Mouse (Mus musculus) stomach, embryonic 14.5 days (tissue): ENCODE data around the gene Plek2. TPM values are rescaled to one million over a fixed set of nuclear protein-coding genes. Genes with fewer than 3 reads are reported as not detected.

ENCODE experiments used
- ATAC-seq: fragments of 200-750 bp; cut with Nextera tagmentation; 2 replicates; pipeline ENCODE4 v1.8.0; 2017; ENCODE audit warnings: low read depth, moderate TSS enrichment; ENCODE audit not compliant: insufficient number of reproducible peaks, insufficient read depth, low FRiP score
- H3K27ac ChIP-seq: fragments of 300-500 bp; sonication (generic); 2 replicates; pipeline ENCODE4 v1.5.1; 2014; ENCODE audit warnings: mild to moderate bottlenecking, low read length, moderate library complexity, mixed read lengths
- H3K27me3 ChIP-seq: fragments of 300-500 bp; sonication (generic); 2 replicates; pipeline ENCODE4 v1.6.1; 2014; ENCODE audit warnings: low read length, control low read depth, mixed read lengths; ENCODE audit not compliant: control insufficient read depth, insufficient read depth
- H3K36me3 ChIP-seq: fragments of 300-500 bp; sonication (generic); 2 replicates; pipeline ENCODE4 v1.6.1; 2014; ENCODE audit warnings: mild to moderate bottlenecking, control low read depth, low read length, moderate library complexity, mixed read lengths; ENCODE audit not compliant: control insufficient read depth, insufficient read depth
- H3K4me1 ChIP-seq: fragments of 300-500 bp; sonication (generic); 2 replicates; pipeline ENCODE4 v1.6.1; 2014; ENCODE audit warnings: low read length, control low read depth, mixed read lengths; ENCODE audit not compliant: control insufficient read depth, insufficient read depth
- H3K4me2 ChIP-seq: fragments of 300-500 bp; sonication (generic); replicated peaks from 2 replicates; pipeline ENCODE4 v1.6.1; 2014; ENCODE audit warnings: low read depth, low read length, control low read depth
- H3K4me3 ChIP-seq: fragments of 300-500 bp; sonication (generic); 2 replicates; pipeline ENCODE4 v1.5.1; 2014; ENCODE audit warnings: low read depth, low read length, control low read depth
- H3K9ac ChIP-seq: fragments of 300-500 bp; sonication (generic); replicated peaks from 2 replicates; pipeline ENCODE4 v1.6.1; 2014; ENCODE audit warnings: low read depth, mild to moderate bottlenecking, control low read depth, low read length, moderate library complexity, mixed read lengths
- H3K9me3 ChIP-seq: fragments of 300-500 bp; sonication (generic); 2 replicates; pipeline ENCODE4 v1.6.1; 2016; ENCODE audit warnings: low read depth, low read length, control low read depth; ENCODE audit not compliant: control insufficient read depth
- WGBS: fragments of 180-500 bp; shearing (Covaris S2); extraction: QIAGEN DNeasy Blood & Tissue Kit; methylation state at CpG from one replicate; pipeline ENCODE4 v1.1.7; 2014; 5-methylcytosine and 5-hydroxymethylcytosine counted together
- polyA plus RNA-seq: library from polyadenylated mRNA; unstranded; fragments of >200 nt; fragmentation: Nextera tagmentation; extraction: Ambion mirVana; gene quantifications from 2 replicates; pipeline ENCODE4 v1.2.1, GENCODE M21; 2014

Gene Plek2
- polyA plus RNA-seq, 1 experiment from 2014 or later, result 21.0 TPM

DNA sequence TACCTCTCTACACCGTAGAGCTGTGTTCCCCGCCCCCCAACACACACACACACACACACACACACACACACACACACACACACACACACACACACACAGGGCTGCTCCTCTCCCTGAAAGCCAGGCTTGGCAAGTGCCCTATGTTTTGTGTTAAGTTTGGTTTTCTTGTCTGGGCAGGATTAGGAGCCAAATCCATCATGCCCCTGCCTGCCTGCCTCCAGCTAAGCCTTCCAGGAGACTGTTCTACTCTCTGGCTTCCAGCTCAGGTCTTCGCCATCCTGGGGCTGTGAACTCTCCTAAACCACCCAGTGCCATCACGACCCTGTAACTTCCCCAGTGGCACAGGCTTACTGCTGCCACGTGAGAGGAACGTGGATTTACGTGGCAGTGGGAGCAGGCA, 2.3 kb downstream of the Plek2 start:
- no peak overlapping the region for H3K4me2 ChIP-seq
- WGBS, result 69% methylated on average over 7 of the region's 7 CpGs
- no peak overlapping the region for H3K4me3 ChIP-seq
- no peak for ATAC-seq
- no peak overlapping the region for H3K9ac ChIP-seq
- no peaks in the 10 kb centered on the region for H3K36me3 ChIP-seq
- H3K27ac ChIP-seq, result no peak overlapping the region
- 0 out of 2 replicates have a peak, but pooled peaks cover 3% of the 10 kb centered on the region for H3K9me3 ChIP-seq
- H3K27me3 ChIP-seq, result no peaks in the 10 kb centered on the region
- no peaks in the 10 kb centered on the region for H3K4me1 ChIP-seq

- H3K9ac ChIP-seq, result no peak overlapping the region
- H3K4me1 ChIP-seq, result no peaks in the 10 kb centered on the region
- H3K27me3 ChIP-seq, result no peaks in the 10 kb centered on the region
- H3K4me2 ChIP-seq, result no peak overlapping the region
- H3K9me3 ChIP-seq, result no peaks in the 10 kb centered on the region
- 77% methylated on average over 4 of the region's 4 CpGs for WGBS
- H3K4me3 ChIP-seq, result no peak overlapping the region
- H3K27ac ChIP-seq, result no peak overlapping the region
- H3K36me3 ChIP-seq, result no peaks in the 10 kb centered on the region
- no peak for ATAC-seq
These were observed 3.5 kb downstream of the Plek2 start for GRCm38 (mm10) chr12:78903313-78903712.

- Histone ChIP-seq H3K9me3 (no peaks in the 10 kb centered on the region), H3K4me2 (no peak overlapping the region), H3K4me1 (no peaks in the 10 kb centered on the region), H3K4me3 (no peak overlapping the region), H3K9ac (no peak overlapping the region), H3K27me3 (no peaks in the 10 kb centered on the region), H3K36me3 (no peaks in the 10 kb centered on the region), H3K27ac (no peak overlapping the region)
- 84% methylated on average over 5 of the region's 5 CpGs for WGBS
- no peak for ATAC-seq
These were observed 5.3 kb downstream of the Plek2 start for GRCm38 (mm10) chr12:78901467-78901866.

GRCm38 (mm10) chr12:78897861-78898260, 8.9 kb downstream of the Plek2 start:
- no peaks in the 10 kb centered on the region for H3K36me3 ChIP-seq
- ATAC-seq, result no peak
- no peaks in the 10 kb centered on the region for H3K27me3 ChIP-seq
- WGBS, result 86% methylated on average over 1 of the region's 1 CpGs
- no peak overlapping the region for H3K9ac ChIP-seq
- H3K9me3 ChIP-seq, result no peaks in the 10 kb centered on the region
- no peak overlapping the region for H3K4me3 ChIP-seq
- H3K4me2 ChIP-seq, result no peak overlapping the region
- H3K27ac ChIP-seq, result no peak overlapping the region
- no peaks in the 10 kb centered on the region for H3K4me1 ChIP-seq

- Histone ChIP-seq H3K9ac (no peak overlapping the region), H3K27ac (no peak overlapping the region), H3K9me3 (no peaks in the 10 kb centered on the region), H3K4me1 (no peaks in the 10 kb centered on the region), H3K27me3 (no peaks in the 10 kb centered on the region), H3K4me3 (no peak overlapping the region), H3K36me3 (peaks cover 8% of the 10 kb centered on the region; the same call in 1 of the 2 replicates), H3K4me2 (no peak overlapping the region)
- ATAC-seq, result no peak
- WGBS, result 82% methylated on average over 2 of the region's 2 CpGs
These were observed 15.6 kb downstream of the Plek2 start for GRCm38 (mm10) chr12:78891149-78891548.

- H3K4me3 ChIP-seq, result no peak overlapping the region
- no peak for ATAC-seq
- whole genome bisulfite sequencing, result 63% methylated on average over 1 of the region's 1 CpGs
These were observed 16.7 kb downstream of the Plek2 start for GRCm38 (mm10) chr12:78890062-78890461.

DNA sequence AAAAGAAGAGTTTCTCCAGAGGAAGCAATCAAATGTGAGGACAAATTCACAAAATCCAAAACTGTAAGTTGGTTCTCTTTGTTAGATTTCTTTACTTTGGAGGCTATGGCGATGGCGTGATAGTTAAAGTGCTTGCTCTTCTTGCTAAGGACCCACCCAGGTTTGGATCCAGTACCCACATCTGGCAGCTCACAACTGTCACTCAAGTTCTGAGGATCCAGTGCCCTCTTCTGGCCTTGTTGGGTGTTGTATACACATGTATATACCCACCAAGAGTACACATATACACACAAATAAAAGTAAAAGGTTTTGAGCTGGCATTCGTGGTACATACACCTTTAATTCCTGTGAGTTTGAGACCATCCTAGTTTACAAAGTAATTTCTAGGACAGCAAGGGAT, 32.2 kb downstream of the Plek2 start:
- no peak overlapping the region for H3K4me3 ChIP-seq
- no peaks in the 10 kb centered on the region for H3K4me1 ChIP-seq
- H3K9ac ChIP-seq, result no peak overlapping the region
- peaks cover 48% of the 10 kb centered on the region for H3K36me3 ChIP-seq
- no peaks in the 10 kb centered on the region for H3K9me3 ChIP-seq
- 92% methylated on average over 3 of the region's 3 CpGs for WGBS
- H3K27ac ChIP-seq, result no peak overlapping the region
- no peaks in the 10 kb centered on the region for H3K27me3 ChIP-seq
- no peak for ATAC-seq
- no peak overlapping the region for H3K4me2 ChIP-seq

More at GRCm38 (mm10) chr12:78890062-78890461, 16.7 kb downstream of the Plek2 start:
- no peaks in the 10 kb centered on the region for H3K9me3 ChIP-seq
- H3K4me2 ChIP-seq, result no peak overlapping the region
- no peaks in the 10 kb centered on the region for H3K27me3 ChIP-seq
- no peaks in the 10 kb centered on the region for H3K4me1 ChIP-seq
- no peak overlapping the region for H3K9ac ChIP-seq
- peaks cover 17% of the 10 kb centered on the region for H3K36me3 ChIP-seq
- no peak overlapping the region for H3K27ac ChIP-seq

DNA sequence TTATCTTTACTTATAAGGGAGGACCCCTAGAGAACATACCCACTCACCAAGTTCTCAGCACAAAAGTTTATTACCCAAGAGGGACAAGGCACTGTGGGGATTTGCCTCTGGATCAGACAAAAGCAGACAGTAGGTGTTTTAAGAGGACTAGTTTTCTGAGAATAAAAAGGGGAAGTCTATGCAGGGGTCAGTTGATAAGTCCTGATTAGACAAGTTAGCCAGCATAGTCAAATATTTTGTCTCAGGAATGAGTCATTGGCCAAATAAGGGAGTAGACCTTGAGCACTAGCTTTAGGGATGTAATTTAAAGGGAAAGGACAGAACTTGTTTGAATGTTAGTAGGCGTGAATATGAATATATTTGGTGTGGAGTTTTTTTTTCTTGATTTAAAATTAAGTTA, 38.6 kb downstream of the Plek2 start:
- H3K27ac ChIP-seq, result no peak overlapping the region
- ATAC-seq, result no peak
- H3K4me3 ChIP-seq, result no peak overlapping the region
- H3K9me3 ChIP-seq, result no peaks in the 10 kb centered on the region
- H3K36me3 ChIP-seq, result peaks cover 19% of the 10 kb centered on the region
- H3K4me2 ChIP-seq, result no peak overlapping the region
- no peak overlapping the region for H3K9ac ChIP-seq
- H3K4me1 ChIP-seq, result no peaks in the 10 kb centered on the region
- H3K27me3 ChIP-seq, result no peaks in the 10 kb centered on the region
- WGBS, result 78% methylated on average over 1 of the region's 1 CpGs

- Histone ChIP-seq H3K4me3 (no peak overlapping the region), H3K36me3 (peaks cover 14% of the 10 kb centered on the region), H3K4me1 (0 out of 2 replicates have a peak, but pooled peaks cover 2% of the 10 kb centered on the region), H3K27ac (no peak overlapping the region), H3K9me3 (no peaks in the 10 kb centered on the region), H3K4me2 (no peak overlapping the region), H3K27me3 (no peaks in the 10 kb centered on the region), H3K9ac (no peak overlapping the region)
- ATAC-seq, result no peak
- WGBS, result 100% methylated on average over 1 of the region's 1 CpGs
These were observed 41.3 kb downstream of the Plek2 start for GRCm38 (mm10) chr12:78865434-78865833.
